Mouse (Mus musculus) intestine, embryonic 16.5 days (tissue): Measurements from ENCODE around the gene Dtx2. TPM values are rescaled to one million over a fixed set of nuclear protein-coding genes. Genes with fewer than 3 reads are reported as not detected.
"Not testable (repeated sequence)": the region's sequence is repeated elsewhere in the genome, so short reads cannot be mapped to it uniquely, and the experiment has no call there.

Source experiments
- ATAC-seq: fragments of 200-750 bp; cut with Nextera tagmentation; 2 replicates; pipeline ENCODE4 v1.8.0; 2017; ENCODE audit warnings: moderate TSS enrichment, moderate library complexity
- H3K27ac ChIP-seq: fragments of 300-500 bp; sonication (generic); 2 replicates; pipeline ENCODE4 v1.5.1; 2014; ENCODE audit warnings: mild to moderate bottlenecking, low read length
- H3K27me3 ChIP-seq: fragments of 300-500 bp; sonication (generic); replicated peaks from 2 replicates; pipeline ENCODE4 v1.6.1; 2014; ENCODE audit warnings: low read length, control low read depth, mixed read lengths; ENCODE audit not compliant: control insufficient read depth, insufficient read depth
- H3K36me3 ChIP-seq: fragments of 300-500 bp; sonication (generic); 2 replicates; pipeline ENCODE4 v1.6.1; 2014; ENCODE audit warnings: low read length, control low read depth; ENCODE audit not compliant: control insufficient read depth, insufficient read depth
- H3K4me1 ChIP-seq: fragments of 300-500 bp; sonication (generic); 2 replicates; pipeline ENCODE4 v1.6.1; 2014; ENCODE audit warnings: low read length, control low read depth, mixed read lengths; ENCODE audit not compliant: control insufficient read depth, insufficient read depth
- H3K4me2 ChIP-seq: fragments of 300-500 bp; sonication (generic); 2 replicates; pipeline ENCODE4 v1.6.1; 2014; ENCODE audit warnings: low read depth, low read length, control low read depth
- H3K4me3 ChIP-seq: fragments of 300-500 bp; sonication (generic); 2 replicates; pipeline ENCODE4 v1.5.1; 2014; ENCODE audit warnings: mild to moderate bottlenecking, low read length
- H3K9ac ChIP-seq: fragments of 300-500 bp; sonication (generic); 2 replicates; pipeline ENCODE4 v1.6.1; 2014; ENCODE audit warnings: low read depth, low read length
- H3K9me3 ChIP-seq: fragments of 300-500 bp; sonication (generic); 2 replicates; pipeline ENCODE4 v1.6.1; 2016; ENCODE audit warnings: low read length, control low read depth; ENCODE audit not compliant: control insufficient read depth
- WGBS: fragments of 180-500 bp; shearing (Covaris S2); extraction: QIAGEN DNeasy Blood & Tissue Kit; methylation state at CpG from one replicate; pipeline ENCODE4 v1.1.7; 2014; 5-methylcytosine and 5-hydroxymethylcytosine counted together
- polyA plus RNA-seq: library from polyadenylated mRNA; unstranded; fragments of >200 nt; fragmentation: Nextera tagmentation; extraction: Ambion mirVana; gene quantifications from 2 replicates; pipeline ENCODE4 v1.2.1, GENCODE M21; 2015

Dtx2 gene
- polyA plus RNA-seq, 1 experiment from 2014 or later: 21.6 TPM

DNA sequence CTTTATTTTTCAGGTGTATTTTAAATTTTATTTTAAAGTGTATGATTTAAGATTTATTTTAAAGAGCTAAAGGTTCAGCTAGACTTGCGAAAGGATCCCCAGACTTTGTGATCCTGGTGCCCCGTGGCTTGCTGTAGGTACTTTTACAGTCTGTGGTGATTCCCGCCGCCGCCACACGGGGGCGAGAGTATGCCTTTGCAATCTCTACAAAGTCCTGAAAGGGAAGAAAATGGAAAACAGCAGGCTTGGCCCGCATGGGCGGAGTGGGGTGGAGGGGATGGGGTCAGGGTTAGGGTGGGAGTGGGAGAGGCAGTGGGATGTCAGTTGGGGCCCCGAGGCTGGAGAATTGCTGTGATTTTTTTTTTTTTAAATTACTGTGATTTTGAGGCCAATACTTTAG lies 51.4 kb downstream of the Dtx2 start:
- H3K36me3 ChIP-seq: no peaks in the 10 kb centered on the region
- no peak overlapping the region for H3K4me2 ChIP-seq
- H3K9me3 ChIP-seq: no peaks in the 10 kb centered on the region
- ATAC-seq: 0 out of 2 replicates have a peak, but pooled peaks have one; percentile 39
- H3K27me3 ChIP-seq: no peaks in the 10 kb centered on the region
- H3K9ac ChIP-seq: no peak overlapping the region
- WGBS: 4% methylated on average over 10 of the region's 10 CpGs
- H3K4me3 ChIP-seq: no peak overlapping the region
- H3K27ac ChIP-seq: no peak overlapping the region
- peaks cover 3% of the 10 kb centered on the region; the same call in 1 of the 2 replicates for H3K4me1 ChIP-seq

GRCm38 (mm10) chr5:136048541-136048940 lies 53.9 kb downstream of the Dtx2 start:
- not testable (repeated sequence) for H3K9ac ChIP-seq, ATAC-seq, H3K36me3 ChIP-seq, H3K4me3 ChIP-seq, H3K27ac ChIP-seq, H3K4me2 ChIP-seq, H3K27me3 ChIP-seq, H3K9me3 ChIP-seq
- H3K4me1 ChIP-seq: peaks cover 11% of the 10 kb centered on the region

DNA sequence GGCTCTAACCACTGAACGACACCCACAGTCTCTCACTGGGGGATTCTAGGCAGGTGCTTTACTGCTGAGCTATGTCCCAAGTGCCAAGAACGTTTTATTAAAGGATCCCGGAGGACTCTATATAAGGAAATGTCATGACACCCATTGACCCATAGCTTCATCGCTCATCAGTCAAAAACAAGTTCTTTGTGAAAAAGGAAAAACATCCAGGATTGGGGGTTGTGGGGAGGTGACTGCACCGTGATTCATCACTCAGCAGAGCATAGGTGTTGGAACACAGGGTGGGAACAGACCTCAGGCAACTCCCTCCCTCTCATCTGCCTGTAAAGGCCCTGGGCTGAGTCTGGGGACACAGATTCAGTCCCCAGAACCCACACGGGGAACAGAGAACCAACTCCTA lies 55.3 kb downstream of the Dtx2 start:
- no peak overlapping the region for H3K4me3 ChIP-seq
- H3K4me2 ChIP-seq: no peak overlapping the region
- H3K27me3 ChIP-seq: no peaks in the 10 kb centered on the region
- H3K36me3 ChIP-seq: no peaks in the 10 kb centered on the region
- no peak for ATAC-seq
- no peak overlapping the region for H3K9ac ChIP-seq
- no peaks in the 10 kb centered on the region for H3K9me3 ChIP-seq
- H3K4me1 ChIP-seq: peaks cover 11% of the 10 kb centered on the region
- no peak overlapping the region for H3K27ac ChIP-seq
- WGBS: 55% methylated on average over 6 of the region's 6 CpGs

DNA sequence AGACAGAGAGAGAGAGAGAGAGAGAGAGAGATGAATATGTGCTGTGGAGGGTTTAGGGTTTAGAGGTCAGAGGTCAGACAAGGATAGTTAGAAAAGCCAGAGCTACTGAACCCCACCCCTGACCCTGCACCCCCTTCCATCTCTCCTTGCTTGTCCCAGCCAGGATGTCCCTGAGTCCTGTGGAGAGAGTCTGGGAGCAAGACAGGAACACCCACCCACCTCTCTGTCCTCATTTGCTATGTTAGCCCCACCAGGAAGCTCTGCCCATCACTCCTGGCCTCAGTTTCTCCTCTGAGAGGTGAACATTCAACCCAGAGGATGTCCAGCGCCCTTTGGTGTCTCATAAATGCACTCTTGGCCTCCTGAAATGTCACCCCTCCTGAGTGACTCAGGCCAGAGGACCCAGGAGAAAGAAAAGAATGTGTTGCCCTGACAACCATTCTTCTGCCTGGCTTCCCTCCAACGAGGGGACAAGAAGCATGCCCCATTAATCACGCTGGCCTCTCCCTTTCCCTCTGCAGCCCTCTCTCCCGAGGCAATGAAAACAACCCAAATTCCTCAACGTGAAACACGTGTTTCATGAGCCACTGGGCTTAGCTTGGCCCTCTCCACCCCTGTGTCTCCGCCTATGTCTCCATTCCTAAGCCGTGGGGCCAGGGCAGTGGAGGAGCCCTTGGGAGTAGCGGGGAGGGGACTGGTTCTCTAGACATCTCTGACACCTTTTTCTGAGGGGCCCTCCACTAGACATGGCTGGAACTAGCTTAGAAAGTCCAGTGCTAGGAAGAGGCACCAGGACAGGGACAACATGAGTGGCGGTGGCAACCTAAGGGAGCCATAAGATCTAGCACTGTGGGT lies 56.9 kb downstream of the Dtx2 start:
- ATAC-seq: peak; percentile 80
- WGBS: 12% methylated on average over 10 of the region's 10 CpGs
- Histone ChIP-seq H3K4me3 (no peak overlapping the region), H3K4me1 (peaks cover 11% of the 10 kb centered on the region), H3K9ac (peak overlapping the region; percentile 27; the same call in 1 of the 2 replicates), H3K4me2 (no peak overlapping the region), H3K27me3 (no peaks in the 10 kb centered on the region), H3K36me3 (no peaks in the 10 kb centered on the region), H3K9me3 (no peaks in the 10 kb centered on the region), H3K27ac (peak overlapping the region; percentile 53)

- Histone ChIP-seq H3K4me3 (no peak overlapping the region), H3K4me2 (no peak overlapping the region), H3K4me1 (peaks cover 17% of the 10 kb centered on the region), H3K36me3 (no peaks in the 10 kb centered on the region), H3K27me3 (no peaks in the 10 kb centered on the region), H3K27ac (no peak overlapping the region), H3K9me3 (no peaks in the 10 kb centered on the region), H3K9ac (no peak overlapping the region)
- WGBS: 84% methylated on average over 8 of the region's 8 CpGs
- ATAC-seq: no peak
Measured at GRCm38 (mm10) chr5:136052861-136053655, 58.5 kb downstream of the Dtx2 start.

GRCm38 (mm10) chr5:136054301-136055077 lies 59.9 kb downstream of the Dtx2 start, which contains the start of gene Upk3bl:
TSS of gene Upk3bl (plus strand) at chr5:136054492.
- Histone ChIP-seq H3K27ac (no peak within 1 kb of the TSS), H3K4me2 (no peak within 1 kb of the TSS), H3K4me3 (no peak within 1 kb of the TSS), H3K9ac (no peak within 1 kb of the TSS), H3K36me3 (no peaks in the 10 kb centered on the region), H3K27me3 (no peaks in the 10 kb centered on the region), H3K9me3 (no peaks in the 10 kb centered on the region), H3K4me1 (peaks cover 17% of the 10 kb centered on the region)
- WGBS: 79% methylated on average over 11 of the region's 11 CpGs
- no peak for ATAC-seq

- H3K9me3 ChIP-seq: no peaks in the 10 kb centered on the region
- H3K9ac ChIP-seq: no peak overlapping the region
- H3K36me3 ChIP-seq: no peaks in the 10 kb centered on the region
- no peak for ATAC-seq
- no peak overlapping the region for H3K27ac ChIP-seq
- H3K4me1 ChIP-seq: peaks cover 17% of the 10 kb centered on the region
- H3K4me2 ChIP-seq: no peak overlapping the region
- no peaks in the 10 kb centered on the region for H3K27me3 ChIP-seq
- 46% methylated on average over 4 of the region's 4 CpGs for WGBS
- no peak overlapping the region for H3K4me3 ChIP-seq
Measured at GRCm38 (mm10) chr5:136056062-136056461, 61.5 kb downstream of the Dtx2 start.

DNA sequence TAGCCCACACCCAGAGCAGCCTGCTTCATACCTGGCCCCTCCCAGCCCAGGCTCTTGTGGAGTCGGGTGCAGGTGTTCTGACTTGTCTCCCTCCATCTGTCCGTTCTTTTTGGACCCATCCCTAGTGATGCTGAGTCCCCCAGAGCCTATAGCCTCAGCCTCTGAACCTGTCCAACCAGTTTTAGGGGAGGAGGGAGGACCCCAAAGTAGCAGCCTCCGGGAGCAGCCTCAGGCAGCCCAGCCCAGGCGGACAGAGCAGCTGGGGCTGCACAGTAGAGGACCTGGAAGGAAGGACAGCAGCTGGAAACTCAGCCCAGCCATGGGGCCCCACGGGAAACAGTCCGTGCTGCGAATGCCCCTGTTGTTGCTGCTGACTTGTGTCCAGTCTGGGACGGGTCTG lies 62.5 kb downstream of the Dtx2 start:
- Histone ChIP-seq H3K27me3 (no peaks in the 10 kb centered on the region), H3K4me3 (no peak overlapping the region), H3K9ac (0 out of 2 replicates have a peak overlapping the region, but pooled peaks have one; percentile 24), H3K9me3 (no peaks in the 10 kb centered on the region), H3K4me1 (peaks cover 7% of the 10 kb centered on the region), H3K36me3 (no peaks in the 10 kb centered on the region), H3K4me2 (no peak overlapping the region), H3K27ac (no peak overlapping the region)
- WGBS: 10% methylated on average over 8 of the region's 8 CpGs
- ATAC-seq: peak; percentile 29; the same call in 1 of the 2 replicates

DNA sequence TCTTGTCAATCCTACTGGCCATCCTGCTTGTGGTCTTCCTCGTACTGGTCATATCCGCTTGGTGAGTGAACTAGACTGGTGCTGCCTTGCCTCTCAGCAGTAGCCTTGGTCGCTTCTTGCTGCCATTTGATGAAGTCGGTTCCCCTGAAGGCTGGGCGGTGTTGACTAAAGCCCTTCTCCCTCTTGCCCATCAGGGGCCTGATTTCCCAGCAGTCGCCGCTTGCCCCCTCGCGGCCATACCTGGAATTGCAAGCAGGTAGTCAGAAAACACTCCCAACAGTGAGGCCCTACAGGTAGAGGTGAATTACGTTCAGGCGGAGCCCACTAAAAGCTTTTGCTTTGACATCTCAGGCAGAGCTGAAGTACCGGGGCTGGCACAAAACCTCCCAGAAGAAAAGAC lies 67.0 kb downstream of the Dtx2 start:
- WGBS: 9% methylated on average over 12 of the region's 12 CpGs
- H3K9ac ChIP-seq: no peak overlapping the region
- peak; percentile 29; the same call in 1 of the 2 replicates for ATAC-seq

More for the DNA sequence above, 67.0 kb downstream of the Dtx2 start:
- Histone ChIP-seq H3K4me3 (no peak overlapping the region), H3K27me3 (no peaks in the 10 kb centered on the region), H3K36me3 (no peaks in the 10 kb centered on the region), H3K9me3 (no peaks in the 10 kb centered on the region; the same call in 1 of the 2 replicates), H3K27ac (no peak overlapping the region), H3K4me1 (0 out of 2 replicates have a peak, but pooled peaks cover 6% of the 10 kb centered on the region), H3K4me2 (no peak overlapping the region)
